Mouse (Mus musculus) intestine, embryonic 14.5 days (tissue): ENCODE results near the gene Phf20. TPM values are rescaled to one million over a fixed set of nuclear protein-coding genes. Genes with fewer than 3 reads are reported as not detected.
A peak's percentile ranks its signal among the peaks of the same experiment; 100 is the strongest.

Source experiments
- ATAC-seq: fragments of 200-750 bp; cut with Nextera tagmentation; replicated peaks from 2 replicates; pipeline ENCODE4 v1.8.0; 2017; ENCODE audit warnings: low read depth, moderate number of reproducible peaks, moderate TSS enrichment, moderate library complexity; ENCODE audit not compliant: low FRiP score, low TSS enrichment
- DNase-seq: peaks from one replicate; pipeline ENCODE4 v3.0.0-alpha.2; 2018; ENCODE audit warnings: low spot score
- H3K27ac ChIP-seq: fragments of 300-500 bp; sonication (generic); 2 replicates; pipeline ENCODE4 v1.5.1; 2014; ENCODE audit warnings: low read depth, mild to moderate bottlenecking, control low read depth
- H3K27me3 ChIP-seq: fragments of 300-500 bp; sonication (generic); replicated peaks from 2 replicates; pipeline ENCODE4 v1.6.1; 2014; ENCODE audit warnings: low read length, control low read depth; ENCODE audit not compliant: control insufficient read depth, insufficient read depth
- H3K36me3 ChIP-seq: fragments of 300-500 bp; sonication (generic); 2 replicates; pipeline ENCODE4 v1.6.1; 2014; ENCODE audit warnings: low read length, control low read depth; ENCODE audit not compliant: control insufficient read depth, insufficient read depth
- H3K4me1 ChIP-seq: fragments of 300-500 bp; sonication (generic); replicated peaks from 2 replicates; pipeline ENCODE4 v1.6.1; 2014; ENCODE audit warnings: low read length, control low read depth, mixed read lengths; ENCODE audit not compliant: control insufficient read depth, insufficient read depth
- H3K4me2 ChIP-seq: fragments of 300-500 bp; sonication (generic); 2 replicates; pipeline ENCODE4 v1.6.1; 2014; ENCODE audit warnings: low read length
- H3K4me3 ChIP-seq: fragments of 300-500 bp; sonication (generic); 2 replicates; pipeline ENCODE4 v1.5.1; 2014; ENCODE audit warnings: low read depth, low read length, control low read depth, mixed read lengths
- H3K9ac ChIP-seq: fragments of 300-500 bp; sonication (generic); 2 replicates; pipeline ENCODE4 v1.6.1; 2014; ENCODE audit warnings: mild to moderate bottlenecking, low read length
- H3K9me3 ChIP-seq: fragments of 300-500 bp; sonication (generic); 2 replicates; pipeline ENCODE4 v1.6.1; 2016; ENCODE audit warnings: low read length, control low read depth; ENCODE audit not compliant: control insufficient read depth
- WGBS: fragments of 180-500 bp; shearing (Covaris S2); extraction: QIAGEN DNeasy Blood & Tissue Kit; methylation state at CpG from one replicate; pipeline ENCODE4 v1.1.7; 2014; 5-methylcytosine and 5-hydroxymethylcytosine counted together
- polyA plus RNA-seq: library from polyadenylated mRNA; unstranded; fragments of >200 nt; fragmentation: Nextera tagmentation; extraction: Ambion mirVana; gene quantifications from 2 replicates; pipeline ENCODE4 v1.2.1, GENCODE M21; 2014

Gene Phf20
- polyA plus RNA-seq, 1 experiment from 2014 or later = 72.4 TPM

- H3K36me3 ChIP-seq = no peaks in the 10 kb centered on the region
- H3K27me3 ChIP-seq = no peaks in the 10 kb centered on the region
- no peak overlapping the region for H3K4me2 ChIP-seq
- 0 out of 2 replicates have a peak, but pooled peaks cover 2% of the 10 kb centered on the region for H3K4me1 ChIP-seq
- H3K4me3 ChIP-seq = no peak overlapping the region
- no peak overlapping the region for H3K9ac ChIP-seq
- WGBS = 86% methylated on average over 6 of the region's 6 CpGs
- DNase-seq (no peak), ATAC-seq (no peak)
- H3K9me3 ChIP-seq = no peaks in the 10 kb centered on the region
- H3K27ac ChIP-seq = no peak overlapping the region
These were observed 125.3 kb downstream of the Phf20 start for GRCm38 (mm10) chr2:156321538-156321937.

GRCm38 (mm10) chr2:156324116-156324588, 127.9 kb downstream of the Phf20 start:
- Histone ChIP-seq H3K4me1 (0 out of 2 replicates have a peak, but pooled peaks cover 2% of the 10 kb centered on the region), H3K9me3 (no peaks in the 10 kb centered on the region), H3K27me3 (no peaks in the 10 kb centered on the region), H3K9ac (no peak overlapping the region), H3K4me2 (0 out of 2 replicates have a peak overlapping the region, but pooled peaks have one; percentile 1), H3K4me3 (no peak overlapping the region), H3K27ac (peak overlapping the region; percentile 24; the same call in 1 of the 2 replicates), H3K36me3 (no peaks in the 10 kb centered on the region)
- WGBS = 46% methylated on average over 6 of the region's 6 CpGs
- DNase-seq (no peak), ATAC-seq (no peak)

GRCm38 (mm10) chr2:156324681-156325080, 128.4 kb downstream of the Phf20 start:
- no peaks in the 10 kb centered on the region for H3K9me3 ChIP-seq
- WGBS = 10% methylated on average over 5 of the region's 5 CpGs
- H3K4me3 ChIP-seq = no peak overlapping the region
- H3K9ac ChIP-seq = no peak overlapping the region
- 0 out of 2 replicates have a peak overlapping the region, but pooled peaks have one; percentile 1 for H3K4me2 ChIP-seq
- no peaks in the 10 kb centered on the region for H3K36me3 ChIP-seq
- H3K27ac ChIP-seq = peak overlapping the region; percentile 1; the same call in 1 of the 2 replicates
- no peaks in the 10 kb centered on the region for H3K27me3 ChIP-seq
- ATAC-seq (peak; percentile 47; the same call in 1 of the 2 replicates), DNase-seq (peak; percentile 60)
- 0 out of 2 replicates have a peak, but pooled peaks cover 2% of the 10 kb centered on the region for H3K4me1 ChIP-seq

DNA sequence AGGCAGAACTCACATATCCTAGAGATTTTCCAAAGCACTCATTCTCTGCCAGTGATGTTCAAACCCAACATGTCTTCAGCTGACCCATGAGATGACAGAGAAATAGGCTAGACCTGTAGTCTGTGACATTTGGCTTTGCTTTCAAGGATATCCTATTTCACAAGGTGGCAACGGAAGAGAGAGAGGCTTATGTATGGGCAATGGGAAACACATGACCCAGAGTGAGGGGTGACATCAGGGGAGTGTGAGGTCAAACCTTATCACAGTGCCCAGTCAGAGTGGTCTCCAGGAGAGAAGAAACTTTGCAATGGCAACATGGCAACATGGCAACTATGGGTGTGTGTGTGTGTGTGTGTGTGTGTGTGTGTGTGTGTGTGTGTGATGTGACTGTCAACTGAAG, 134.4 kb downstream of the Phf20 start:
- H3K4me1 ChIP-seq = no peaks in the 10 kb centered on the region
- WGBS = 67% methylated on average over 1 of the region's 1 CpGs
- DNase-seq = no peak
- no peak overlapping the region for H3K27ac ChIP-seq
- H3K27me3 ChIP-seq = no peaks in the 10 kb centered on the region
- H3K9me3 ChIP-seq = no peaks in the 10 kb centered on the region
- no peak overlapping the region for H3K4me3 ChIP-seq
- H3K9ac ChIP-seq = no peak overlapping the region
- no peak for ATAC-seq
- no peaks in the 10 kb centered on the region for H3K36me3 ChIP-seq
- H3K4me2 ChIP-seq = no peak overlapping the region

GRCm38 (mm10) chr2:156331446-156331965, 135.2 kb downstream of the Phf20 start:
- Histone ChIP-seq H3K9me3 (no peaks in the 10 kb centered on the region), H3K9ac (no peak overlapping the region), H3K4me2 (no peak overlapping the region), H3K36me3 (no peaks in the 10 kb centered on the region), H3K27me3 (no peaks in the 10 kb centered on the region), H3K27ac (no peak overlapping the region), H3K4me3 (no peak overlapping the region), H3K4me1 (no peaks in the 10 kb centered on the region)
- DNase-seq (no peak), ATAC-seq (no peak)
- 55% methylated on average over 7 of the region's 7 CpGs for WGBS

- no peak overlapping the region for H3K4me2 ChIP-seq
- WGBS = 92% methylated on average over 4 of the region's 4 CpGs
These were observed 143.8 kb downstream of the Phf20 start for GRCm38 (mm10) chr2:156340078-156340477.

DNA sequence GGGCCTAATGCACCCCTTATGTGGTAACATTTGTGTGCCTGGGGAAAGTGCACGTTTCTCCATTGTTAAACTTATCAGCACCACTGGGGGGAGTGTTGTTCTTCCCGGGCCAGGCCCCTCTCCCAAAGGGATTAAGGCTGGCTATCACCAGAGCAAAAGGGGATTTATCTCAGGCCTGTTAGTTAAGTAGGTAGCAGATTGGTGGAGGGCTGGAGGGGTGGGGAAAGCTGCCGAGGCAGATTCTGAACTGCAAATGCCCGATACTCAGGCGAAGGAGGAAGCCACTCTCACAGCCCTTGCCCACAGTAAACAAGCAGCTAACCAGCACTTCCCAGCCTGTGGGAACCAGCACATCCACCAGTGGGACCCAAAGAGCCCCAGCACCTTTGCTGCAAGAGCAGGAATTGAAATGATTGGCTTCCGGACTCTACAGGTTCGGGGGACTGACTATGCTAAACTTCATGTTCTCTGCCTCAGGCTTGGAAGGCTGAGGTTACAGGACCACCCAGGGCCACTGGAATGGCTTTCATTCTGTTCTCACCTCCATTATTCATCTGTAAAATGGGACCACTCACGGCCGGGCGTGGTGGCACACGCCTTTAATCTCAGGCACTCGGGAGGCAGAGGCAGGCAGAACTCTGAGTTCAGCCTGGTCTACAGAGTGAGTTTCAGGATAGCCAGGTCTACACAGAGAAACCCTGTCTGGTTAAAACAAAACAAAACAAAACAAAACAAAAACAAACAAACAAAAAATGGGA, 148.7 kb downstream of the Phf20 start:
- Histone ChIP-seq H3K4me1 (no peaks in the 10 kb centered on the region), H3K4me3 (no peak overlapping the region), H3K9ac (no peak overlapping the region), H3K36me3 (no peaks in the 10 kb centered on the region), H3K4me2 (no peak overlapping the region), H3K27me3 (no peaks in the 10 kb centered on the region), H3K9me3 (no peaks in the 10 kb centered on the region), H3K27ac (no peak overlapping the region)
- DNase-seq = no peak
- ATAC-seq = no peak
- 55% methylated on average over 12 of the region's 12 CpGs for WGBS

More at GRCm38 (mm10) chr2:156340078-156340477, 143.8 kb downstream of the Phf20 start:
- no peaks in the 10 kb centered on the region for H3K27me3 ChIP-seq
- DNase-seq (no peak), ATAC-seq (no peak)
- H3K4me1 ChIP-seq = no peaks in the 10 kb centered on the region
- no peak overlapping the region for H3K9ac ChIP-seq
- no peaks in the 10 kb centered on the region for H3K36me3 ChIP-seq
- H3K4me3 ChIP-seq = no peak overlapping the region
- no peak overlapping the region for H3K27ac ChIP-seq
- no peaks in the 10 kb centered on the region for H3K9me3 ChIP-seq

- no peak overlapping the region for H3K4me3 ChIP-seq
- H3K27me3 ChIP-seq = no peaks in the 10 kb centered on the region
- 81% methylated on average over 4 of the region's 4 CpGs for WGBS
- ATAC-seq (no peak), DNase-seq (no peak)
- H3K9me3 ChIP-seq = no peaks in the 10 kb centered on the region
- H3K9ac ChIP-seq = no peak overlapping the region
- H3K27ac ChIP-seq = no peak overlapping the region
- no peak overlapping the region for H3K4me2 ChIP-seq
- 0 out of 2 replicates have a peak, but pooled peaks cover 2% of the 10 kb centered on the region for H3K4me1 ChIP-seq
- H3K36me3 ChIP-seq = no peaks in the 10 kb centered on the region
These were observed 152.5 kb downstream of the Phf20 start for GRCm38 (mm10) chr2:156348812-156349211.
